Mouse (Mus musculus) heart, embryonic 12.5 days (tissue): ENCODE measurements around the gene Aar2. TPM values are rescaled to one million over a fixed set of nuclear protein-coding genes. Genes with fewer than 3 reads are reported as not detected.
"Not testable (repeated sequence)": the region's sequence is repeated elsewhere in the genome, so short reads cannot be mapped to it uniquely, and the experiment has no call there.

Experiments
- ATAC-seq: fragments of 200-750 bp; cut with Nextera tagmentation; 2 replicates; pipeline ENCODE4 v1.8.0; 2017; ENCODE audit warnings: moderate TSS enrichment, moderate library complexity; ENCODE audit not compliant: insufficient number of reproducible peaks, low FRiP score
- H3K27ac ChIP-seq: fragments of 300-500 bp; sonication (generic); 2 replicates; pipeline ENCODE4 v1.5.1; 2016; ENCODE audit warnings: mild to moderate bottlenecking, moderate library complexity; ENCODE audit not compliant: poor library complexity, severe bottlenecking
- H3K27me3 ChIP-seq: fragments of 300-500 bp; sonication (generic); replicated peaks from 2 replicates; pipeline ENCODE4 v1.6.1; 2016; ENCODE audit warnings: mild to moderate bottlenecking, moderate library complexity
- H3K36me3 ChIP-seq: fragments of 300-500 bp; sonication (generic); 2 replicates; pipeline ENCODE4 v1.6.1; 2016; ENCODE audit warnings: mild to moderate bottlenecking, moderate library complexity
- H3K4me1 ChIP-seq: fragments of 300-500 bp; sonication (generic); replicated peaks from 2 replicates; pipeline ENCODE4 v1.6.1; 2016; ENCODE audit warnings: mild to moderate bottlenecking
- H3K4me2 ChIP-seq: fragments of 300-500 bp; sonication (generic); 2 replicates; pipeline ENCODE4 v1.6.1; 2016; ENCODE audit warnings: mild to moderate bottlenecking, moderate library complexity
- H3K4me3 ChIP-seq: fragments of 300-500 bp; sonication (generic); 2 replicates; pipeline ENCODE4 v1.5.1; 2016; ENCODE audit warnings: mild to moderate bottlenecking
- H3K9ac ChIP-seq: fragments of 300-500 bp; sonication (generic); 2 replicates; pipeline ENCODE4 v1.6.1; 2016; ENCODE audit warnings: mild to moderate bottlenecking, moderate library complexity
- H3K9me3 ChIP-seq: fragments of 300-500 bp; sonication (generic); replicated peaks from 2 replicates; pipeline ENCODE4 v1.6.1; 2016; ENCODE audit warnings: mild to moderate bottlenecking, moderate library complexity
- WGBS: fragments of 180-500 bp; shearing (Covaris S2); methylation state at CpG from one replicate; pipeline ENCODE4 v1.1.7; 2016; 5-methylcytosine and 5-hydroxymethylcytosine counted together
- polyA plus RNA-seq: library from polyadenylated mRNA; unstranded; fragments of >200 nt; fragmentation: Nextera tagmentation; extraction: Ambion mirVana; gene quantifications from 2 replicates; pipeline ENCODE4 v1.2.1, GENCODE M21; 2016

Aar2 gene
- 22.8 and 25.2 TPM in 2 replicates for polyA plus RNA-seq

DNA sequence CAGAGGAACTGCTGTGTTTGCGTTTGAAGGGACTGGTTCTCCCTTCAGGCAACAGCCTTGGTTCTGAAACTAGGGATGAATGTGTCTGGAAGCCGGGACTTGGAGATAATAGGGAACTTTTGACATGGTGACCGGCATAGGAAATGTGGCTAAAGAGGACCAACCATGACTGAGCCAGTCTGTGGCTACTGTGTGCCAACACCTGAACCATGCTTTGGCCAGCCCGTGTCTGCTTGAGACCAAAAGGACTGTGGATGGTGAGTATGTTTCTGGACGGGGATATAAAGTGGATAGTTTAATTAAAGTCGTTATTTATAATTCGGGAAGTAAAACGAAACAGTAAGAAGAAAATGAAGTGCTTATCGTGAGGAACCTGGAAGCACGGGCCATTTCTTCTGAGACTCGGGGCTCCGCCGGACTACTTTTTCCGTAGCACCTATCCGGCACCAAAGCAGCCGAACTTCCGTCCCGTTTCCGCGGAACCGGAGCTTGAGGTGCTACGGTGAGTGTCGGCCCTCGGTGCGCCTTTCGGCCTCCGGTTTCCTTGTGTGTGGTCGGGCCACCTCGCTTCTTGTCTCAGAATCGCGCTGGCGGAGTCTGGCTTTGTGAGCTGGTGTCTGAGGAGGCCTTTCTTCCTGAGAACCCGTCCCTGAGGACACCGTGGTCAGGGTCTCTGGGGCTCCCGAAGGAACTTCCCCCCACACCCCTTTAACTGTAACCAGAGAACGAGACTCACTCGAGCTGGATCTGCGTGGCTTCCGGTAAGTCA, at the start of gene Aar2:
Aar2 (plus strand) TSS at position 462 of the 769 bp plus-strand sequence.
- H3K36me3 ChIP-seq: peaks cover 20% of the 10 kb centered on the region
- peaks cover 15% of the 10 kb centered on the region for H3K4me1 ChIP-seq
- no peaks in the 10 kb centered on the region for H3K9me3 ChIP-seq
- ATAC-seq: no peak
- H3K4me2 ChIP-seq: peak within 1 kb of the TSS; percentile 86
- WGBS: 6% methylated on average over 39 of the region's 39 CpGs
- H3K9ac ChIP-seq: peak within 1 kb of the TSS; percentile 87
- peak within 1 kb of the TSS; percentile 96 for H3K4me3 ChIP-seq
- H3K27me3 ChIP-seq: no peaks in the 10 kb centered on the region
- H3K27ac ChIP-seq: no peak within 1 kb of the TSS

DNA sequence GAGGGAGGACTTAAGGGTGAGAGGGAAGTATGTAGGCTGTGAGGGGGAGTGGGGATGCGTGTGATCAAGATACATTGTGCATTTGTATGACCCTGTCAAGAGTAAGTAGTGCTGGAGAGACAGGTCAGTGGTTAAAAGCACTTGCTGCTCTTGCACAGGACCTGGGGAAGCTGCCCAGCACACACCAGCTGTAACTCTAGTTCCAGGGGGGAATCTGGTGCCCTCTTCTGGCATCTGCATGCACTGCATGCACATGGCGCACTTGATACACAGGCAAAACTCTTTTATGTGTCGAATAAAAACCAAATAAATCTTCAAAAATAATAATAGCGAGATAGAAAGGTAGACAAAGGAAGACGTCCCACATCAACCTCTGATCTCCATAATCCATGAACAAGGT, 49.5 kb upstream of the Aar2 start:
- no peak for ATAC-seq
- no peak overlapping the region for H3K9ac ChIP-seq
- H3K36me3 ChIP-seq: peaks cover 29% of the 10 kb centered on the region
- WGBS: 48% methylated on average over 5 of the region's 5 CpGs
- H3K4me2 ChIP-seq: no peak overlapping the region
- H3K4me3 ChIP-seq: no peak overlapping the region
- H3K9me3 ChIP-seq: no peaks in the 10 kb centered on the region
- H3K27me3 ChIP-seq: 0 out of 2 replicates have a peak, but pooled peaks cover 7% of the 10 kb centered on the region
- H3K27ac ChIP-seq: no peak overlapping the region
- peaks cover 7% of the 10 kb centered on the region; the same call in 1 of the 2 replicates for H3K4me1 ChIP-seq

DNA sequence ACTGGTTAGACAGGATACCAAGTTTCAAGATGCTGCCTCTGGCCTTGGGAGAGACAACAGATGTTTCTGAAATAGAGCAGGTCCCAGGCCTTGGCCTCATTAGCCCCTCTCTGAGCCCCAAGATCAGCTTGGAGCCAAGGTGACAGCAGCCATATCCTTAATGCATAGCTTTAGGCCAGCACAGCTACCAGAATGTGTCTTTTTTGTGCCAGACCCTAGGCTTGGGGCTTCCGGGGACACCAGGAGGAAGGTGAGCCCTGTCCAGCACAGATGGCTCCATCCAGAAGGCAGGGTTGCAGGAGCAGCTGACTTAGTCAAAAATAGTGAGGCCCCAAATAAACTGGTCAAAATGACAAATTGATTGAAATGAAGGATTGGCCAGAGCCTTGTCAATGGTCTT, 46.4 kb upstream of the Aar2 start:
- Histone ChIP-seq H3K9ac (no peak overlapping the region), H3K4me1 (no peaks in the 10 kb centered on the region), H3K27ac (no peak overlapping the region), H3K4me3 (no peak overlapping the region), H3K36me3 (peaks cover 30% of the 10 kb centered on the region; the same call in 1 of the 2 replicates), H3K4me2 (no peak overlapping the region), H3K9me3 (no peaks in the 10 kb centered on the region), H3K27me3 (0 out of 2 replicates have a peak, but pooled peaks cover 4% of the 10 kb centered on the region)
- WGBS: 80% methylated on average over 1 of the region's 1 CpGs
- no peak for ATAC-seq

DNA sequence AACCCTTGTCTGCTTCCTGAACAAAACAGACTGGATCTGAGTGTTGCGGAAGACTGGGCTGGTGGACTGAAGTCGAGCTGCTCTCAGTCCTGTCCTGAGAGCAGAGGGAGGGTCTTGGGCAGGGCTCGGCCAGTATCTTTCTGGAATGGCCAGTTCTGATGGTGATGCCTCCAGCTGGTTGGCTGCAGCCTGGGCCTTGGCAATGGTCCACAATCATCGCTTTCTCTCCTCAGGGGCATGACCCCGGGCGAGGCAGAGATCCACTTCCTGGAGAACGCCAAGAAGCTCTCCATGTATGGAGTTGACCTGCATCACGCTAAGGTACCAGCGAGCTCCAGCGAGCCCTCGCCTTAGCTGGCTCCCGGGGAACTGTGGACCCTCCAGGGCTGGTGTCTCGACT, 41.9 kb upstream of the Aar2 start:
- H3K9ac ChIP-seq: no peak overlapping the region
- no peak for ATAC-seq
- H3K27me3 ChIP-seq: no peaks in the 10 kb centered on the region
- H3K4me2 ChIP-seq: no peak overlapping the region
- 73% methylated on average over 13 of the region's 13 CpGs for WGBS
- H3K4me3 ChIP-seq: no peak overlapping the region
- peaks cover 30% of the 10 kb centered on the region for H3K36me3 ChIP-seq
- H3K4me1 ChIP-seq: no peaks in the 10 kb centered on the region
- H3K9me3 ChIP-seq: no peaks in the 10 kb centered on the region
- H3K27ac ChIP-seq: no peak overlapping the region

DNA sequence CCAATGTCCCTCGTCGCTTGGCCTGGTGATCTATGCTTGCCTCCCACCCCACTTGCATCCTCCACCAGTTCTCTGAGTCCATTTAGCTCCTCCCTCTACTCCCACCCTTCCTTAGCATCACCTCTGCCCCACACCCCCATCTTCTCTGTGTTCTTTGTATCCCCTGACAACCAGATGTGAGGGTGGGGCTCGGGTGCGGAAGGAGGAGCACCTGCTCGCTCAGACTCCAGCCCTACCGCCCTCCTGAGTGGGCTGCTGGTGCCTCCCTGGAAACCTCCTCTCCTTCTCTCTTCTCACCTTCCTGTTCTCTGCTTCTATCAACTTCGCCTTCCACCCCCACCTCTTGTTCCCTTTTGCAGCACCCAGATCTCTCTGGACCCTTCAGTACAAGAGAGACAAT, 35.4 kb upstream of the Aar2 start:
- no peaks in the 10 kb centered on the region for H3K9me3 ChIP-seq
- no peak overlapping the region for H3K9ac ChIP-seq
- H3K36me3 ChIP-seq: peaks cover 18% of the 10 kb centered on the region
- H3K4me2 ChIP-seq: no peak overlapping the region
- H3K4me1 ChIP-seq: peaks cover 7% of the 10 kb centered on the region
- 88% methylated on average over 7 of the region's 7 CpGs for WGBS
- H3K27ac ChIP-seq: no peak overlapping the region
- H3K4me3 ChIP-seq: no peak overlapping the region
- no peaks in the 10 kb centered on the region for H3K27me3 ChIP-seq
- ATAC-seq: no peak

DNA sequence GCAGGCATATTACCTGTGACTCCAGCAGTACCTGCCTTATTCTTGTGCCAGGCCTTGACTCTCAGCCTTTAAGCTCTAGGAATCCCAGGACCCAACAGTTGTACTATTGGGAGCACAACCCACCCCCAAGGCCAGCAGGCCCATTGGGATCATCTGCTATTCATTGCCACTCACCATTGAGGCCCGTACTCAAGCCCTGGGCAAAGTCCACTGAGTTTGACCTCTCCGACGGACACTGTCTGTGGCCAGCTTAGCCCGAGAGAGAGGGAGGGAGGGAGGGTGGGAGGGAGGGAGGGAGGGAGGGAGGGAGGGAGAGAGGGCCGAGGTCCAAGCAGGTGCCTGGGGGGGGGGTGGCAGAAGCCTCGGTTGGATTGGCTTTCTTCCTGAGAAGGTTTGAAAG, 34.8 kb upstream of the Aar2 start:
- no peak for ATAC-seq

DNA sequence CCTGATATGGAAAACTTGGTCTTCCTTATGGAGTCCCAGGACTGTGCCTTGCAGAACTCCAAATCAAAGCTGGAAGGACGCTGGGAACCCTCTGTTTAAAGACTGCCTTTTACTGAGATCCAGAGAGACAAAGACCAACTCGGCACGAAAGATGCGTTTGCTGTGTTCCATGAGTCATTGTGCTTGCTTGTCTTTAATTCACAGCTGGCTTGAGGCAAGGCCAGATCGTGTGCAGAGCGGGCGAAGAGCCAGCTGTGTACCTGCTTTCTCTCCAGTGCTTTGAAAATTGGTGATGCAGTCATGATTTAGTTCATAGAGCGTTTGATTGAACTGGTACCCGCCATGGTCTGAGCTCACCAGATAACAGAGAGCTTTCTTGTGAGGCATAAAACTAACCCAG, 32.3 kb upstream of the Aar2 start:
- Histone ChIP-seq H3K27me3 (no peaks in the 10 kb centered on the region), H3K9me3 (no peaks in the 10 kb centered on the region), H3K4me3 (no peak overlapping the region), H3K9ac (no peak overlapping the region), H3K36me3 (peaks cover 10% of the 10 kb centered on the region), H3K4me1 (peaks cover 7% of the 10 kb centered on the region), H3K27ac (no peak overlapping the region), H3K4me2 (no peak overlapping the region)
- 81% methylated on average over 9 of the region's 9 CpGs for WGBS
- ATAC-seq: no peak

More for the DNA sequence above, 34.8 kb upstream of the Aar2 start:
- Histone ChIP-seq H3K9ac (no peak overlapping the region), H3K4me3 (no peak overlapping the region), H3K9me3 (no peaks in the 10 kb centered on the region), H3K4me1 (peaks cover 7% of the 10 kb centered on the region), H3K4me2 (no peak overlapping the region), H3K27me3 (no peaks in the 10 kb centered on the region), H3K36me3 (peaks cover 16% of the 10 kb centered on the region), H3K27ac (no peak overlapping the region)
- 85% methylated on average over 5 of the region's 6 CpGs for WGBS

DNA sequence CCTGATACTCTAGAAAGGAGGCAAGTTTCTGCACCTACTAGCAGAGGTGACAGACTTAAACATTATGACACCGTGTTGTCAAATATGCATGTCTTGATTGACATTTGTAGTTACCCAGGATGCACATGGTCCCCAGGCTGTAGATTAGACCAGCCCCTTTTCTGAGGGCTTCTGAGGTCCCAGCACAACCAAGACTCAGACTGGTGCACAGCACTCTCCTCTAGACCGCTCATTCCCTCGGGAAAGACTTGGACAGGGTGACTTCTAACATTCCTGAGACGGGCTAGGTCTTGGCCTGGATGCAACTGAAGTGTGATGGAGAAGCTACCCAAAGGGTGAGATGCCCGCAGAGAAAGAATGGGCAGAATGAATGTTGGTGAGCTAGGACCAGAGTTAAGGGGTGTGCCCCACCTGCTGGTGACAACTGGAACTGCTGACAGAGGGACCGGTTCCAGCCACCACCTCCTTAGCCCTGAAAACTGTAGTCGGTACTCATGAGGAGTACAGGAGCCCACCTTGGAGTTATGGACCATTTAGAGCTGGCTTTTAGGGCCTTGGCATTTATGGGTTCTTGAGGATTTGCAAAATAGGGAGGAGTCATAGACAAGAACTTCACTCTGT, 31.7 kb upstream of the Aar2 start:
- Histone ChIP-seq H3K4me2 (no peak overlapping the region), H3K9ac (no peak overlapping the region), H3K36me3 (peaks cover 5% of the 10 kb centered on the region), H3K27me3 (no peaks in the 10 kb centered on the region), H3K27ac (no peak overlapping the region), H3K4me3 (no peak overlapping the region), H3K9me3 (no peaks in the 10 kb centered on the region), H3K4me1 (peaks cover 7% of the 10 kb centered on the region)
- ATAC-seq: no peak
- WGBS: 23% methylated on average over 7 of the region's 7 CpGs

DNA sequence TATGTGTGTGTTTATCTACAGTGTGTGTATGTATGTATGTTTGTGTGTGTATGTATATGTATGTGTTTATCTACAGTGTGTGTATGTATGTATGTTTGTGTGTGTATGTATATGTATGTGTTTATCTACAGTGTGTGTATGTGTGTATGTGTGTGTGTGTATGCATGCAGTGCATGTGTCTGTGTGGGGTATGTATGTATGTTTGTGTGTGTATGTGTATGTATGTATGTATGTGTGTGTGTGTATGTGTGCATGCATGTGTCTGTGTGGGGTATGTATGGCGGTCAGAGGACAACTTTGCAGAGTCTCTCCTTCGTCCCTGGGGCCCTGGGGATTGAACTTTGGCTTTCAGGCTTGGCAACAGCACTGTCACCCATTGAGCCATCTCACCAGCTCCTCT, 30.7 kb upstream of the Aar2 start:
- not testable (repeated sequence) for H3K36me3 ChIP-seq, H3K27ac ChIP-seq, H3K27me3 ChIP-seq, H3K4me1 ChIP-seq, H3K4me2 ChIP-seq, H3K9ac ChIP-seq, H3K4me3 ChIP-seq, H3K9me3 ChIP-seq
- ATAC-seq: peak; percentile 79; the same call in 1 of the 2 replicates
- WGBS: 79% methylated on average over 2 of the region's 2 CpGs

DNA sequence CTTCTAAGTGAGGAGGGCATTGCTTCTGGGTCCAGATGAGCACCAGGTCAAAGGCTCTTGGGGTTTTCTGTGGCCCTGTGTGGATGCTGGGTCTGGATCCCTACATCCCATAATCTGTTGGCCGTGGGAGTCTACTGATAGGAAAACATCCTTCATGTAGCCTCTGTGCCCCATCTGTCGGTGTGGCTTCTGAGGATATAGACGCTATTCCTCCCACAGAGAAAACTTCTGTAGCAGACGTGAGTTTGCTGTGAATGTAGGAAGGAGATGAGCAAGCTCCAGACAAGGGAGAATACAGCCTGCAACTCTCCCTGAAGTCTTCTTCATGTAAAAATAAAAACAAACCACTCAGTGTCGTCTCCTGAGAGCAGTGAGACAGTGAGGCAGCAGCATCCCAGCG, 29.1 kb upstream of the Aar2 start:
- Histone ChIP-seq H3K27me3 (no peaks in the 10 kb centered on the region), H3K4me3 (no peak overlapping the region), H3K4me1 (no peaks in the 10 kb centered on the region), H3K4me2 (no peak overlapping the region), H3K9ac (no peak overlapping the region), H3K36me3 (peaks cover 8% of the 10 kb centered on the region), H3K9me3 (no peaks in the 10 kb centered on the region), H3K27ac (no peak overlapping the region)
- ATAC-seq: no peak
- 68% methylated on average over 6 of the region's 6 CpGs for whole genome bisulfite sequencing

DNA sequence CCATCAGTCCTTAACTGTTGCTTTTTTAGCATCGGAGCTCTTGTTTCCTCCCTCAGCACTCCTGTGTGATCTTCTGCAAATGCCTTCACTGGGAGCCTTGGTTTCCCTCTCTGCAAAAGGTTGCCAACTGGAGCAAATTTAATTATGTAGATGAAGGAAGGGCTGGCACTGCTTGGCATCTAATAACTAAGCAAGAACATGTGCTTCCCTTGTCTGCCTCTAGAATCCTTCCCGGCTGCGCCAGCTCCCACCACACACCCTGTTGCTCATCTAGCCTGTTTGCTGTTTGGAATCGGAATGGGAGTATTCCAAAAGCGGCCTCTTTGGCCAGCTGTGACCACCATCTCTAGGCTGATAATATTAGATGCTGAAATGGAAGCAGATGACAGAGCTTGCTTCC, 27.8 kb upstream of the Aar2 start:
- Histone ChIP-seq H3K9ac (no peak overlapping the region), H3K9me3 (no peaks in the 10 kb centered on the region), H3K4me2 (no peak overlapping the region), H3K27me3 (no peaks in the 10 kb centered on the region), H3K4me1 (0 out of 2 replicates have a peak, but pooled peaks cover 4% of the 10 kb centered on the region), H3K4me3 (no peak overlapping the region), H3K27ac (no peak overlapping the region), H3K36me3 (peaks cover 7% of the 10 kb centered on the region)
- WGBS: 90% methylated on average over 5 of the region's 5 CpGs
- ATAC-seq: no peak
